ENCODE assay signal across 8 mouse cellular contexts in genomic region chr9:116145231-116145641, GRCm38 (mm10). TPM values are rescaled to one million over a fixed set of nuclear protein-coding genes. Genes with fewer than 3 reads are reported as not detected.
DNase-seq lines count a peak whose midpoint lies in the region; ATAC-seq and TF ChIP-seq lines count a peak whose summit lies in the region.

No protein-coding gene starts in this region.

- ATAC-seq in heart, embryonic 11.5 days (replicated peaks; ENCODE audit: insufficient number of reproducible peaks, low FRiP score, low TSS enrichment) = peak; percentile 67; the same call in 1 of the 2 replicates
- peak; percentile 59 for ATAC-seq in liver, embryonic 13.5 days (ENCODE audit: low read depth)

- H3K4me3 ChIP-seq in left cerebral cortex, adult 2 months = no peak overlapping the region
- H3K4me3 ChIP-seq in heart, embryonic 11.5 days (ENCODE audit: low read depth, low read length) = no peak overlapping the region
- no peak overlapping the region for H3K4me3 ChIP-seq in liver, embryonic 13.5 days (replicated peaks)

- H3K4me2 ChIP-seq in heart, embryonic 11.5 days = peak overlapping the region; percentile 31; the same call in 1 of the 2 replicates
- no peak overlapping the region; the same call in 1 of the 2 replicates for H3K4me2 ChIP-seq in liver, embryonic 13.5 days

- H3K36me3 ChIP-seq in heart, embryonic 11.5 days (ENCODE audit: control insufficient read depth, insufficient read depth, low read length) = no peaks in the 10 kb centered on the region
- H3K36me3 ChIP-seq in liver, embryonic 13.5 days = no peaks in the 10 kb centered on the region

- H3K27ac ChIP-seq in left cerebral cortex, adult 2 months = peak overlapping the region; percentile 32; the same call in 1 of the 2 replicates
- H3K27ac ChIP-seq in heart, embryonic 11.5 days (ENCODE audit: low read depth, low read length) = peak overlapping the region; percentile 82
- H3K27ac ChIP-seq in liver, embryonic 13.5 days = peak overlapping the region; percentile 51; the same call in 1 of the 2 replicates

- no peak for TF ChIP-seq CTCF in left cerebral cortex, adult 2 months (IDR thresholded peaks at IDR 0.05)

- whole genome bisulfite sequencing in heart, embryonic 11.5 days (ENCODE audit: insufficient replicate concordance) = 31% methylated on average over 10 of the region's 10 CpGs
- WGBS in liver, embryonic 13.5 days (ENCODE audit: insufficient replicate concordance) = 5% methylated on average over 10 of the region's 10 CpGs

- H3K9me3 ChIP-seq in heart, embryonic 11.5 days (replicated peaks; ENCODE audit: control insufficient read depth, low read length) = no peaks in the 10 kb centered on the region
- H3K9me3 ChIP-seq in liver, embryonic 13.5 days (replicated peaks) = no peaks in the 10 kb centered on the region

- intact Hi-C loops in left cerebral cortex, adult 2 months (cut with DNase I) = no loop called here
- intact Hi-C loops in left cerebral cortex, postnatal 36 days (cut with DNase I) = no loop called here

- H3K9ac ChIP-seq in heart, embryonic 11.5 days (ENCODE audit: low read depth, low read length) = no peak overlapping the region
- H3K9ac ChIP-seq in liver, embryonic 13.5 days = no peak overlapping the region

- no peaks in the 10 kb centered on the region for H3K27me3 ChIP-seq in heart, embryonic 11.5 days (ENCODE audit: control insufficient read depth, insufficient read depth, low read length)
- H3K27me3 ChIP-seq in liver, embryonic 13.5 days = no peaks in the 10 kb centered on the region

- H3K4me1 ChIP-seq in heart, embryonic 11.5 days (ENCODE audit: control insufficient read depth, insufficient read depth, low read length) = peaks cover 22% of the 10 kb centered on the region
- peaks cover 23% of the 10 kb centered on the region for H3K4me1 ChIP-seq in liver, embryonic 13.5 days (replicated peaks)

- no peak for DNase-seq in left cerebral cortex, adult 2 months (ENCODE audit: extremely low spot score in 1 of 2, low spot score in 2 of 2)
- DNase-seq in left cerebral cortex, adult 11 months (ENCODE audit: low spot score) = no peak
- no peak for DNase-seq in liver, embryonic 13.5 days
- DNase-seq in spleen, postnatal 36 days (ENCODE audit: low spot score in 2 of 2) = peak; percentile 86
- DNase-seq in ovary, postnatal 36 days (ENCODE audit: low spot score) = no peak
- DNase-seq in ovary, postnatal 14 days (ENCODE audit: low spot score) = no peak
- DNase-seq in left cerebral cortex, postnatal 36 days (ENCODE audit: low spot score in 2 of 2) = no peak

RNA-seq across cellular contexts. Expression of gene Tgfbr2, which starts 29.9 kb away (rescaled TPM):
- total RNA-seq in left cerebral cortex, adult 2 months (2021) = 10 to 100 TPM; 10.3 to 12.6 TPM
- 12.4 and 13.8 TPM in 2 replicates for polyA plus RNA-seq in heart, embryonic 11.5 days (2014; fragmentation: Nextera tagmentation; extraction: Ambion mirVana)
- polyA plus RNA-seq in liver, embryonic 13.5 days (2015; fragmentation: Nextera tagmentation; extraction: Ambion mirVana) = 4.0 and 5.0 TPM in 2 replicates
- total RNA-seq in left cerebral cortex, postnatal 36 days (2021) = 10 to 100 TPM; 12.2 to 12.3 TPM

Comparison
In these comparisons a context has a peak if more than half of its experiments do, and no peak if none do; other contexts are left out.
1. DNase-seq: peak in spleen, postnatal 36 days (2 of 2); none in left cerebral cortex, adult 2 months (0 of 2), left cerebral cortex, adult 11 months (single experiment), liver, embryonic 13.5 days (single experiment), ovary, postnatal 36 days (single experiment), ovary, postnatal 14 days (single experiment) and left cerebral cortex, postnatal 36 days (0 of 2).
2. H3K27ac ChIP-seq: peak in every context shown above with its lines; median percentile 82 in heart, embryonic 11.5 days; 51 in liver, embryonic 13.5 days; 32 in left cerebral cortex, adult 2 months.